Mouse (Mus musculus) midbrain, embryonic 15.5 days (tissue): Measurements from ENCODE around the gene 4930590J08Rik. TPM values are rescaled to one million over a fixed set of nuclear protein-coding genes. Genes with fewer than 3 reads are reported as not detected.
A peak's percentile ranks its signal among the peaks of the same experiment; 100 is the strongest.

Source experiments
- ATAC-seq: fragments of 200-750 bp; cut with Nextera tagmentation; replicated peaks from 2 replicates; pipeline ENCODE4 v1.8.0; 2017; ENCODE audit warnings: moderate TSS enrichment
- H3K27ac ChIP-seq: fragments of 300-500 bp; sonication (generic); 2 replicates; pipeline ENCODE4 v1.5.1; 2015; ENCODE audit warnings: mild to moderate bottlenecking, inconsistent platforms
- H3K27me3 ChIP-seq: fragments of 300-500 bp; sonication (generic); replicated peaks from 2 replicates; pipeline ENCODE4 v1.6.1; 2015; ENCODE audit warnings: inconsistent platforms
- H3K36me3 ChIP-seq: fragments of 300-500 bp; sonication (generic); replicated peaks from 2 replicates; pipeline ENCODE4 v1.6.1; 2015; ENCODE audit warnings: inconsistent platforms
- H3K4me1 ChIP-seq: fragments of 300-500 bp; sonication (generic); 2 replicates; pipeline ENCODE4 v1.6.1; 2015; ENCODE audit warnings: inconsistent platforms
- H3K4me2 ChIP-seq: fragments of 300-500 bp; sonication (generic); 2 replicates; pipeline ENCODE4 v1.6.1; 2015; ENCODE audit warnings: inconsistent platforms, mild to moderate bottlenecking, moderate library complexity
- H3K4me3 ChIP-seq: fragments of 300-500 bp; sonication (generic); 2 replicates; pipeline ENCODE4 v1.5.1; 2015; ENCODE audit warnings: mild to moderate bottlenecking, inconsistent platforms
- H3K9ac ChIP-seq: fragments of 300-500 bp; sonication (generic); 2 replicates; pipeline ENCODE4 v1.6.1; 2015; ENCODE audit warnings: mild to moderate bottlenecking, inconsistent platforms
- H3K9me3 ChIP-seq: fragments of 300-500 bp; sonication (generic); 2 replicates; pipeline ENCODE4 v1.6.1; 2016; ENCODE audit warnings: inconsistent platforms
- WGBS: fragments of 180-500 bp; shearing (Covaris S2); methylation state at CpG from one replicate; pipeline ENCODE4 v1.1.7; 2015; ENCODE audit warnings: mixed read lengths; 5-methylcytosine and 5-hydroxymethylcytosine counted together
- polyA plus RNA-seq: library from polyadenylated mRNA; unstranded; fragments of >200 nt; fragmentation: Nextera tagmentation; extraction: Ambion mirVana; gene quantifications from 2 replicates; pipeline ENCODE4 v1.2.1, GENCODE M21; 2015

Gene 4930590J08Rik
- polyA plus RNA-seq, 1 experiment from 2014 or later: 1.9 TPM

DNA sequence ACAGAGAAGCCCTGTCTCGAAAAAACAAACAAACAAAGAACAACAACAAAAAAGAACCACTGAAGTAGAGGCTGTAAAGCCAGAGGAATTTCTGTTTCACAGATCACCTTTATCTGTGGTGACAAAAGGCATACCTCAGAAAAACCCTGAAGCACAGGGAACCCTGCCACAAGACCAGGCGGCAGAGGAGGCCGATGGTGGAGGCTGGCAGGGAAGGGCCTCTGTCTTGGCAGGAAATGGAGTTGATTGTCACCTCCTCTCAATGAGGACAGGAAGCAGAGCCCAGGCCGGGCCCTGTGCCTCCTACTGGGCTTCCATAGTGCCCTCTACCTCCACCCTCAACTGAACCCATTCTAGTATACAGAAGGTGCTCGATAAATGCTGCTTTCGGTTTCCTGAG, 71.4 kb downstream of the 4930590J08Rik start:
- no peaks in the 10 kb centered on the region for H3K36me3 ChIP-seq
- no peaks in the 10 kb centered on the region for H3K9me3 ChIP-seq
- ATAC-seq: no peak
- no peak overlapping the region for H3K9ac ChIP-seq
- no peak overlapping the region for H3K4me3 ChIP-seq
- no peaks in the 10 kb centered on the region; the same call in 1 of the 2 replicates for H3K27me3 ChIP-seq
- peaks cover 13% of the 10 kb centered on the region for H3K4me1 ChIP-seq
- WGBS: 78% methylated on average over 6 of the region's 6 CpGs
- H3K27ac ChIP-seq: no peak overlapping the region
- no peak overlapping the region for H3K4me2 ChIP-seq

DNA sequence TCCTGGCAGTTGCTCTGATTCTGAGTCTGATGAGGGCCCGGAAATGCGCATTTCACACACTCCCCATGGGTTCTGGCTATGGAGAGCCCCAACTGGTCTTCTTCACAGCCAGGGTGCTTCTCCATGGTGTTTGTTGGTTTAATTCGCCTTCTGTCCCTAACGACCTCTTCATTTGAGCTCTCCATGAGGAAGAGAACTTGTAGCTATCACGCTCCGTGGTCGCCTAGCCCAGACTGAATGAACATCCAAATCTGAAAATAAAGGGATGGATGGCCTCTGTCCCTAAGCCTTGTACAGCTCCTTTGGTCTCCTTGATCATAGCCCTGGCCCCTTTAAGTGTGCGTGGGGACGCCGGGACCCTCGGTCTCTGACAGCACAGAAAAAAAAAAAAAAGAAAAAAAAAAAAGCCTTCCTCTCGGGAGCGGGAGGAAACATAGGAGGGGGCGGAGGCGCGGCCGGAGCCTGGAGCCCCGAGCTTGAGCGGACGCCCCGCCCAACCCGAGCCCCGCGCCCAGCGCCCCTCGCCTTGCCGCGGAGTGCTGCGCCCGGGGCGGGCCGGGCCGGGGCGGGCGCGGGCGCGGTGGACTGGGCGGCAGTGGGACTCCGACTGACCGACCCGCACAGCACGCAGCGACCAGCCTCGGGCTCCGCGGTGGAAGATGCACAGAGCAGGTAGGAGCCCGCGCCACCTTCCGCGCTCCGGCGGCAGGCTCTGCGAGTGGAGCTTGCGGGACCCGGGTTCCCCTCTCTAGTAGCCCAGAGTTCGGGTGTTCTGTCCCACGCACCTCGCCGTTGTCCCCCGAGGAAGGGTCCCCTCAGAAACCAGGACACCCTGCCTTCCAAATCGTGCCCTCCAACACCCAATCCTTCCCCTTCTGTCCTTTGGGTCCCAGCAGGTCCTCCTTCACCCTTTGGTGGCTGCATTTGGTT, 76.0 kb downstream of the 4930590J08Rik start, which contains the start of gene Fgd5:
Gene Fgd5, plus strand, starts transcription at position 508 of the 930 bp plus-strand sequence.
- Histone ChIP-seq H3K27ac (0 out of 2 replicates have a peak within 1 kb of the TSS, but pooled peaks have one; percentile 42), H3K4me3 (peak within 1 kb of the TSS; percentile 70), H3K9ac (peak within 1 kb of the TSS; percentile 59), H3K4me1 (peaks cover 11% of the 10 kb centered on the region), H3K4me2 (peak within 1 kb of the TSS; percentile 98), H3K9me3 (no peaks in the 10 kb centered on the region), H3K36me3 (no peaks in the 10 kb centered on the region), H3K27me3 (peaks cover 3% of the 10 kb centered on the region; the same call in 1 of the 2 replicates)
- WGBS: 2% methylated on average over 47 of the region's 62 CpGs
- ATAC-seq: peak; percentile 74

DNA sequence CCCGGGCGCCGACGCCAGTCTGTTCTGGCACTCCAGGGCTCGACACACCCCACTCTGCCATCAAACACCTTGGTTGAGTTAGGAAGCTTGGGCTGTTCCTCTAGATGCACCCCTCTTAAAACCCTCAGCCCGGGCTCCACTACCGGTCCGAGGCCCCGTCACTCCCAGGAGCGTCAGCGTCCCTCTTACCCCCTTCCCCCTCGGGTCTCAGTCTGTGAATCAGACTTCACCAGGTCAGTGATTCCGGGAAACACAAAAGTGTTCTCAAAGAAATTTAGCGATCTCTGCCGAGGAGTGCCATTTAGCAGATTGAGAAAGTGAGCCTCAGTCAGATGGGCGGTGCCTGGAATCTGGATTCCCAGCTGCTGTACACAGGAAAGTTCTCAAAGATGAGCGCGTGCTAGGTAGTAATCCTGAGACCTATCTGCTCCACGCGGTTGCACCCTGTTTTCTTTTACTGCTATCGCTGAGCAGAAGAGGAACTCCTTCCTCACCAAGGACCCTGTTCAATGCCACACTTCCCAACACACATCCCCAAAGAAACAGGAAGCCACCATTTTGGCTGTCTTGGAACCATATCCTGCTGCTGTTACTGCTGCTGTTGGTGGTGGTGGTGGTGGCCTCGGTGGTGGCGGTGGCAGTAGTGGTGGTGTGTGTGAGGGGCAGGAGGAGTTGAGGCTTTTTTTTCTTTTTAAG, 76.8 kb downstream of the 4930590J08Rik start:
- Histone ChIP-seq H3K4me3 (peak overlapping the region; percentile 70), H3K4me1 (peaks cover 11% of the 10 kb centered on the region), H3K27me3 (peaks cover 3% of the 10 kb centered on the region; the same call in 1 of the 2 replicates), H3K9me3 (no peaks in the 10 kb centered on the region), H3K36me3 (no peaks in the 10 kb centered on the region), H3K27ac (no peak overlapping the region), H3K9ac (peak overlapping the region; percentile 59), H3K4me2 (peak overlapping the region; percentile 98)
- 10% methylated on average over 23 of the region's 23 CpGs for whole genome bisulfite sequencing
- peak; percentile 43; the same call in 1 of the 2 replicates for ATAC-seq

DNA sequence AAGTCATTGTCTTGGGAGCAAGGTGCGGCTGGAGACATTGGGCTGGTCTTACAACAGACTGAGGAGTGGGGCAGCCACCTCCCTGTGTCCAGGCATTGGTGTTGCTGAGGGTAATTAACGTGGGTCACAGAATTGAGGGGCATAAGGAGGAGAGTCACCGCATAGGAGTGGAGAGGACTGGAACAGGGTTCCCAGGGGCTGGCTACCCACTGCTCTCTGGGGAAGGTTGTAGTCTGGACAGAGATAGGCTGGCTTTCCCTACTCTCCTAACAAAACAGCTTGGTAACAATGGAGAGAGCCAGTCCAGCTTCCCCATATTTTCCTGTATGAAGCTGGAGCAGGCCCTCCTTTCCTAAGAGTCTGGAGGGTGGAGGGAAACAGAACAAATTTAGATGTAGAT, 77.4 kb downstream of the 4930590J08Rik start:
- H3K9ac ChIP-seq: no peak overlapping the region
- no peaks in the 10 kb centered on the region for H3K9me3 ChIP-seq
- no peak for ATAC-seq
- H3K36me3 ChIP-seq: no peaks in the 10 kb centered on the region
- H3K4me3 ChIP-seq: peak overlapping the region; percentile 70; the same call in 1 of the 2 replicates
- H3K27me3 ChIP-seq: peaks cover 3% of the 10 kb centered on the region; the same call in 1 of the 2 replicates
- H3K4me1 ChIP-seq: peaks cover 11% of the 10 kb centered on the region
- 64% methylated on average over 3 of the region's 3 CpGs for WGBS
- H3K27ac ChIP-seq: no peak overlapping the region
- peak overlapping the region; percentile 98; the same call in 1 of the 2 replicates for H3K4me2 ChIP-seq

DNA sequence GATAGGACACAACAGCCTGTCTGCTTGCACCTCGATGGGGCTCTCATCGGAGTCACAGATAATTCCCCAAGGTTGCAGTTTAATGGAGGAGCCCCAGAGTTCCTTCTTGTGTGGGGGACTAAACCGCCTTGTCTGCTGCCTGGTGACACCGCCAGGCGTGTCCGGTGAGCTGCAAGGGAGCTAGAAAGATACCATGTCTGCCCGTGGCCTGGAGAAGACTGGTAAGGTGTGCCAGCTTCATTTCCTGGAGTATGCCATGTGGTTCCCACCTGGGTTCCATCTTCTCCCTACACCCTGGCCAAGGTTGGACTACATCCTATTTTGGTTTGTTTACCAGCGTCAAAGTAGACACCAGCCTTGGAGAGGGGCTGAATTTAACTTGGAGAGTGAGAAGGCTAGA, 87.5 kb downstream of the 4930590J08Rik start:
- Histone ChIP-seq H3K27me3 (no peaks in the 10 kb centered on the region), H3K4me1 (no peaks in the 10 kb centered on the region), H3K4me2 (no peak overlapping the region), H3K27ac (no peak overlapping the region), H3K9me3 (no peaks in the 10 kb centered on the region), H3K36me3 (no peaks in the 10 kb centered on the region), H3K4me3 (no peak overlapping the region), H3K9ac (no peak overlapping the region)
- ATAC-seq: no peak
- whole genome bisulfite sequencing: 92% methylated on average over 8 of the region's 8 CpGs

DNA sequence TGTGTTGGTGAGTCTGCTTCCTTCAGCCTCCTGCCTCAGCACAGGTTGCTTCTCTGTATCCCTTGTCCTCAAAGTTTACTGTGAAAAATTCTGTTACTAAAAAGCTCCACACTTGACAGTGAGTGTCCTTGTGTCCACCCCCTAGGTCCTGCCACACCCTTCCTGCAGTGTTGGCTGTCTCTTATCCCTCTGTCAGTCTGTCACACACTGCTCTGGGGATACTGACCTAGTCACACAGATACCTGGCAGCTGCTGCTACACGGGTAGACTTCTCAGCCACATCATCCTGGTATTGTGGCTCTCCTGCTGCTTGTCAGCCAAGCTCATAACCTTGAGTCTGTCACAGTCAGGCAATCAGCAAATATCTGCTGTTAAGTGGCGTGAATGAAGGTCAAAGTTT, 90.2 kb downstream of the 4930590J08Rik start:
- 88% methylated on average over 2 of the region's 2 CpGs for WGBS

DNA sequence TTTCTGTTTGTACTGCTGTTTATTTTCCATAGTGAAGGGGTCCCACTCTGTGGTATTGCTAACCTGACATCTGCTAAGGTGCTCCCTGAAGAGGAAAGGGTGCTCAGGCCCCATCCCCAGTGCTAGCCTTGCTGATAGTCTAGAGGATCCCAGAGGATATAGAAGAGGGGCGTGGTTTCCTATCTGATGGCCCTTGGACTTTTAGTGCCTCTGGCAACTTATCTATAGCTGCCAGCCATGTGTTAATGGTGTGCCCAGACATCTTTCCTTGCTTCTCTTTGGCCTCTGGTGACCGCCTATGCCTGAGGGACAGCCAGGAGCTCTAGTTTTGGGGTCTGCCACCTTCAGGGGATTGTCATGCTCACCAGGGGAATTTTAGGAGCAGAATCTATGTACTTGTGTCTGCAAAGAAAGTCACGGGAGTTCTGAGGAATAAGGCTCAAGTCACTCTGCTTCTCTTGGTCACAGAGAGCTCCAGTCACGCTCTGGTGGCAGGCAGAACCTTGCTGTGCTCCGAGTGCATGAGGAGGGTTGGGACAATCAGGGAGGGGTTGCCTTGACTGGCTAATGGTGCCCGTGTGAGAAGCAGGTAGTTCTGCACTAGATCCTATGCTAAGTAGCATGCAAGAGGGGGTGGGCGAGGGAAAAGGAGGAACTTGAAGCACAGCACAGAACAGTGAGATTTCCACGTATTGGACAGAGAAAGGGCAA, 91.3 kb downstream of the 4930590J08Rik start:
- Histone ChIP-seq H3K4me2 (no peak overlapping the region), H3K9ac (no peak overlapping the region), H3K9me3 (no peaks in the 10 kb centered on the region), H3K36me3 (no peaks in the 10 kb centered on the region), H3K27me3 (no peaks in the 10 kb centered on the region), H3K4me1 (peaks cover 6% of the 10 kb centered on the region; the same call in 1 of the 2 replicates), H3K4me3 (no peak overlapping the region), H3K27ac (no peak overlapping the region)
- WGBS: 66% methylated on average over 8 of the region's 8 CpGs
- ATAC-seq: no peak

More for the DNA sequence above, 90.2 kb downstream of the 4930590J08Rik start:
- Histone ChIP-seq H3K4me3 (no peak overlapping the region), H3K9ac (no peak overlapping the region), H3K4me1 (peaks cover 6% of the 10 kb centered on the region; the same call in 1 of the 2 replicates), H3K4me2 (no peak overlapping the region), H3K27me3 (no peaks in the 10 kb centered on the region), H3K36me3 (no peaks in the 10 kb centered on the region), H3K9me3 (no peaks in the 10 kb centered on the region), H3K27ac (no peak overlapping the region)
- ATAC-seq: no peak

DNA sequence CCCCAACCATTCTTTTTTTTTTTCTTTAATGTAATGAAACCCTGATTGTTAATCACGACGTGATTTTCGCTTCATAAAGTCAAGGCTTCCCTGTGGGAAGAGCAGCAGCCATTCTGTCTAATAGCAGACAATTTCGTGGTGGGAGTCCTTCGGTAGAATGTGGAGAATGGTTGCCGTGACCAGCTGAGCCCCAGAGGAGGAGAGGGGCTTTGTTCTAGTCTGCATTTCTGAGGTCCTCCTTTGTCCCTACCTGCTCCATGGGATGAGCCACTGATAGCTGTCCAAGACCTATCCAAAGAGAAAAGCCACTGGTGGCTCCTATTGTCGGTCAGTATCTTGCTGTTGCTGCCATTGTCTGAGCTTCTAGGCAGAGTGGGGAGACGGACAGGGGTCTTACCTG, 93.5 kb downstream of the 4930590J08Rik start:
- H3K27ac ChIP-seq: peak overlapping the region; percentile 56; the same call in 1 of the 2 replicates
- ATAC-seq: no peak
- H3K4me1 ChIP-seq: peaks cover 6% of the 10 kb centered on the region; the same call in 1 of the 2 replicates
- H3K4me3 ChIP-seq: no peak overlapping the region
- 33% methylated on average over 8 of the region's 8 CpGs for WGBS
- H3K36me3 ChIP-seq: no peaks in the 10 kb centered on the region
- H3K4me2 ChIP-seq: no peak overlapping the region
- no peak overlapping the region for H3K9ac ChIP-seq
- H3K9me3 ChIP-seq: no peaks in the 10 kb centered on the region
- H3K27me3 ChIP-seq: no peaks in the 10 kb centered on the region

Other genes with a start within 250 kb of the 4930590J08Rik start
- 117 and 123 TPM in 2 replicates for gene Slc6a6, start 218.8 kb upstream of the 4930590J08Rik start, polyA plus RNA-seq
- gene Grip2, start 75.6 kb upstream of the 4930590J08Rik start, polyA plus RNA-seq: 9.0 and 10.7 TPM in 2 replicates
- 34.6 and 40.6 TPM in 2 replicates for gene Ccdc174, start 24.8 kb upstream of the 4930590J08Rik start, polyA plus RNA-seq
- 10.2 and 10.4 TPM in 2 replicates for gene Fgd5, start 76.1 kb downstream of the 4930590J08Rik start, polyA plus RNA-seq
- gene Nr2c2, start 188.6 kb downstream of the 4930590J08Rik start, polyA plus RNA-seq: 40.4 and 40.8 TPM in 2 replicates